ENCODE assay signal across 9 mouse cellular contexts in the genomic region with DNA sequence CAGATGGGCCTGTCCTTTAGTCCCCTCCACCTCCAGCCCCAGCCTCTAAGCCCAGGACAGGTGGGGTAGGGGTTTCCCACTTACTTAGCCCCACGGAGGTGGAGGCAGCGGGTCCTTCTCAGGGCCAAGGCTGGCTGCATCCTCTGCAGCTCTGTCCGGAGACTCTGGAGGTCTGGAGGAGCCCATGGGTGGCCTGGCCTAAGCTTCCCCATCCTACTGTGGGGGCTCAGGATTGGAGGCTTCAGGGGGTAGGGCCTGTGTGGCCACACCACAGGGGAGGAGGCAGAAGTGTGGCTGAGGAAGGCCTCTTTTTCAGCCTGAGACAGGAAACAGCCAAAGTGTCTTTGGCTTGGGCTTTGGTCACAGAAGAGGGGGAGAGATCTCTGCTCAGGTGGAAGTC. TPM values are rescaled to one million over a fixed set of nuclear protein-coding genes. Genes with fewer than 3 reads are reported as not detected.
DNase-seq lines count a peak whose midpoint lies in the region; ATAC-seq and TF ChIP-seq lines count a peak whose summit lies in the region.
"Had no signal": no experiment of that assay in that cellular context is flagged by ENCODE, and none has a peak within 500 bp of the region (broad histone marks: within the 10 kb centered on the region; RNA-seq: fewer than 3 reads in every experiment).

No protein-coding gene starts in this region.

- no peak for TF ChIP-seq CTCF in lung, postnatal 0 days (IDR thresholded peaks at IDR 0.05)

- no peaks in the 10 kb centered on the region for H3K27me3 ChIP-seq in heart, embryonic 13.5 days (replicated peaks)
- H3K27me3 ChIP-seq in lung, postnatal 0 days (replicated peaks; ENCODE audit: insufficient read depth, low read length), result no peaks in the 10 kb centered on the region

- no peak overlapping the region for H3K4me3 ChIP-seq in heart, embryonic 13.5 days
- peak overlapping the region; percentile 11 for H3K4me3 ChIP-seq in lung, postnatal 0 days (ENCODE audit: low read depth, low read length)

- DNase-seq in adrenal gland, adult (ENCODE audit: inconsistent age in 2 of 2, low spot score in 1 of 2), result peak; percentile 37 to 58
- no peak for DNase-seq in adrenal gland, adult 18-20 months (ENCODE audit: low spot score in 2 of 2)
- DNase-seq in CD8-positive naive resting alpha-beta T cell, adult 2 months (ENCODE audit: low read depth in 2 of 2, low spot score in 2 of 2), result peak; percentile 19 to 32
- peak; percentile 71 for DNase-seq in lung, postnatal 0 days (ENCODE audit: low spot score)
- no peak for DNase-seq in testis, postnatal 14 days (ENCODE audit: low spot score)
- DNase-seq in right cerebral cortex, postnatal 10 days (ENCODE audit: low spot score in 2 of 2), result no peak
- no peak for DNase-seq in embryo, embryonic 10 days (ENCODE audit: low spot score)
- DNase-seq: lung, embryonic 14.5 days had no signal

- peak overlapping the region; percentile 1; the same call in 1 of the 2 replicates for H3K9ac ChIP-seq in heart, embryonic 13.5 days
- H3K9ac ChIP-seq in lung, postnatal 0 days (replicated peaks; ENCODE audit: low read depth), result peak overlapping the region; percentile 4; the same call in 1 of the 2 replicates
- H3K9ac ChIP-seq: lung, embryonic 14.5 days had no signal

- peak overlapping the region; percentile 82; the same call in 1 of the 2 replicates for H3K4me2 ChIP-seq in heart, embryonic 13.5 days
- H3K4me2 ChIP-seq in lung, postnatal 0 days (replicated peaks; ENCODE audit: low read depth, low read length), result peak overlapping the region; percentile 54
- H3K4me2 ChIP-seq: lung, embryonic 14.5 days had no signal

- no peak for ATAC-seq in heart, embryonic 13.5 days (ENCODE audit: extremely low read depth, insufficient number of reproducible peaks, low FRiP score, low TSS enrichment)
- ATAC-seq in lung, postnatal 0 days, result peak; percentile 27

- 82% methylated on average over 3 of the region's 3 CpGs for WGBS in heart, embryonic 13.5 days
- 83% methylated on average over 3 of the region's 3 CpGs for WGBS in lung, postnatal 0 days

- 0 out of 2 replicates have a peak overlapping the region, but pooled peaks have one; percentile 2 for H3K27ac ChIP-seq in heart, embryonic 13.5 days (replicated peaks)
- H3K27ac ChIP-seq in lung, postnatal 0 days (ENCODE audit: low read length), result peak overlapping the region; percentile 89

- peaks cover 62% of the 10 kb centered on the region for H3K4me1 ChIP-seq in heart, embryonic 13.5 days
- H3K4me1 ChIP-seq in lung, postnatal 0 days (ENCODE audit: insufficient read depth, low read depth, low read length), result peaks cover 35% of the 10 kb centered on the region; the same call in 1 of the 2 replicates

- peaks cover 6% of the 10 kb centered on the region; the same call in 1 of the 2 replicates for H3K36me3 ChIP-seq in heart, embryonic 13.5 days
- no peaks in the 10 kb centered on the region for H3K36me3 ChIP-seq in lung, postnatal 0 days (ENCODE audit: insufficient read depth, low read length)

- no peaks in the 10 kb centered on the region for H3K9me3 ChIP-seq in heart, embryonic 13.5 days
- H3K9me3 ChIP-seq in lung, postnatal 0 days (ENCODE audit: low read length), result no peaks in the 10 kb centered on the region

- TF ChIP-seq EP300 in lung, postnatal 0 days (IDR thresholded peaks at IDR 0.05), result no peak

RNA-seq across cellular contexts. Expression of a gene that starts 10.4 kb away (rescaled TPM):
- total RNA-seq in adrenal gland, adult 18-20 months (2021), result 10 to 100 TPM; 20.2 to 21.9 TPM
- 3.1 and 3.8 TPM in 2 replicates for polyA plus RNA-seq in heart, embryonic 13.5 days (2015; fragmentation: Nextera tagmentation; extraction: Ambion mirVana)
- polyA plus RNA-seq in lung, postnatal 0 days (2015; fragmentation: Nextera tagmentation; extraction: Ambion mirVana), result 7.2 and 10.2 TPM in 2 replicates

RNA-seq across cellular contexts. Expression of a gene that starts 38.7 kb away (rescaled TPM):
- 100 to 1,000 TPM; 266 to 273 TPM for total RNA-seq in adrenal gland, adult 18-20 months (2021)
- polyA plus RNA-seq in heart, embryonic 13.5 days (2015; fragmentation: Nextera tagmentation; extraction: Ambion mirVana), result 318 and 329 TPM in 2 replicates
- polyA plus RNA-seq in lung, postnatal 0 days (2015; fragmentation: Nextera tagmentation; extraction: Ambion mirVana), result 403 and 485 TPM in 2 replicates

Comparison
In these comparisons a context has a peak if more than half of its experiments do, and no peak if none do; other contexts are left out.
1. DNase-seq: peak in adrenal gland, adult (2 of 2), CD8-positive naive resting alpha-beta T cell, adult 2 months (2 of 2) and lung, postnatal 0 days (single experiment); none in adrenal gland, adult 18-20 months (0 of 2), testis, postnatal 14 days (single experiment), right cerebral cortex, postnatal 10 days (0 of 2) and embryo, embryonic 10 days (single experiment).